Mouse (Mus musculus): Measurements from ENCODE around the gene Abcc4. TPM values are rescaled to one million over a fixed set of nuclear protein-coding genes. Genes with fewer than 3 reads are reported as not detected.
A peak's percentile ranks its signal among the peaks of the same experiment; 100 is the strongest.

The Abcc4 gene
- polyA plus RNA-seq, 1 experiment from 2014 or later = 3.6 TPM

- no peaks in the 10 kb centered on the region; the same call in 1 of the 2 replicates for H3K4me1 ChIP-seq (ENCODE audit: control insufficient read depth, insufficient read depth, low read length)
- no peak overlapping the region for H3K27ac ChIP-seq (replicated peaks; ENCODE audit: low read depth, low read length)
- ATAC-seq (replicated peaks; ENCODE audit: insufficient number of reproducible peaks, low FRiP score, low TSS enrichment, low read depth) (peak; percentile 71; the same call in 1 of the 2 replicates), DNase-seq (ENCODE audit: low spot score) (peak; percentile 73)
- peaks cover 15% of the 10 kb centered on the region for H3K27me3 ChIP-seq (ENCODE audit: control insufficient read depth, insufficient read depth, low read length)
- no peaks in the 10 kb centered on the region for H3K9me3 ChIP-seq (replicated peaks; ENCODE audit: control insufficient read depth, low read length)
- H3K4me2 ChIP-seq (ENCODE audit: low read depth, low read length) = peak overlapping the region; percentile 86
- peak overlapping the region; percentile 47 for H3K4me3 ChIP-seq (ENCODE audit: low read depth, low read length)
- peak overlapping the region; percentile 51 for H3K9ac ChIP-seq (replicated peaks; ENCODE audit: low read length)
- 0% methylated on average over 37 of the region's 37 CpGs for WGBS
- no peaks in the 10 kb centered on the region for H3K36me3 ChIP-seq (replicated peaks; ENCODE audit: control insufficient read depth, insufficient read depth, low read depth, low read length)
Measured at GRCm38 (mm10) chr14:118473831-118474193, 232.2 kb downstream of the Abcc4 start.

GRCm38 (mm10) chr14:118473188-118473830 is 232.7 kb downstream of the Abcc4 start:
- ATAC-seq (replicated peaks; ENCODE audit: insufficient number of reproducible peaks, low FRiP score, low TSS enrichment, low read depth) (0 out of 2 replicates have a peak, but pooled peaks have one; percentile 57), DNase-seq (ENCODE audit: low spot score) (peak; percentile 60)
- H3K27ac ChIP-seq (replicated peaks; ENCODE audit: low read depth, low read length) = no peak overlapping the region

GRCm38 (mm10) chr14:118465331-118465730 is 240.7 kb downstream of the Abcc4 start:
- WGBS = 91% methylated on average over 2 of the region's 2 CpGs
- Histone ChIP-seq H3K27ac (replicated peaks; ENCODE audit: low read depth, low read length) (no peak overlapping the region), H3K9ac (replicated peaks; ENCODE audit: low read length) (no peak overlapping the region), H3K4me3 (ENCODE audit: low read depth, low read length) (no peak overlapping the region), H3K9me3 (replicated peaks; ENCODE audit: control insufficient read depth, low read length) (no peaks in the 10 kb centered on the region), H3K4me2 (ENCODE audit: low read depth, low read length) (no peak overlapping the region), H3K36me3 (replicated peaks; ENCODE audit: control insufficient read depth, insufficient read depth, low read depth, low read length) (no peaks in the 10 kb centered on the region), H3K27me3 (ENCODE audit: control insufficient read depth, insufficient read depth, low read length) (no peaks in the 10 kb centered on the region), H3K4me1 (ENCODE audit: control insufficient read depth, insufficient read depth, low read length) (no peaks in the 10 kb centered on the region)
- DNase-seq (ENCODE audit: low spot score) = no peak
- no peak for ATAC-seq (replicated peaks; ENCODE audit: insufficient number of reproducible peaks, low FRiP score, low TSS enrichment, low read depth)

More at GRCm38 (mm10) chr14:118473188-118473830, 232.7 kb downstream of the Abcc4 start:
- 14% methylated on average over 20 of the region's 20 CpGs for WGBS
- Histone ChIP-seq H3K9ac (replicated peaks; ENCODE audit: low read length) (peak overlapping the region; percentile 51), H3K4me2 (ENCODE audit: low read depth, low read length) (peak overlapping the region; percentile 86), H3K4me1 (ENCODE audit: control insufficient read depth, insufficient read depth, low read length) (no peaks in the 10 kb centered on the region; the same call in 1 of the 2 replicates), H3K4me3 (ENCODE audit: low read depth, low read length) (peak overlapping the region; percentile 47), H3K27me3 (ENCODE audit: control insufficient read depth, insufficient read depth, low read length) (peaks cover 15% of the 10 kb centered on the region), H3K9me3 (replicated peaks; ENCODE audit: control insufficient read depth, low read length) (no peaks in the 10 kb centered on the region), H3K36me3 (replicated peaks; ENCODE audit: control insufficient read depth, insufficient read depth, low read depth, low read length) (no peaks in the 10 kb centered on the region)

- no peaks in the 10 kb centered on the region for H3K4me1 ChIP-seq (ENCODE audit: control insufficient read depth, insufficient read depth, low read length)
- no peak for ATAC-seq (replicated peaks; ENCODE audit: insufficient number of reproducible peaks, low FRiP score, low TSS enrichment, low read depth)
- H3K27ac ChIP-seq (replicated peaks; ENCODE audit: low read depth, low read length) = no peak overlapping the region
- 93% methylated on average over 3 of the region's 3 CpGs for WGBS
- H3K4me3 ChIP-seq (ENCODE audit: low read depth, low read length) = no peak overlapping the region
- DNase-seq (ENCODE audit: low spot score) = no peak
- H3K27me3 ChIP-seq (ENCODE audit: control insufficient read depth, insufficient read depth, low read length) = no peaks in the 10 kb centered on the region
- H3K9ac ChIP-seq (replicated peaks; ENCODE audit: low read length) = no peak overlapping the region
- H3K9me3 ChIP-seq (replicated peaks; ENCODE audit: control insufficient read depth, low read length) = no peaks in the 10 kb centered on the region
- H3K4me2 ChIP-seq (ENCODE audit: low read depth, low read length) = no peak overlapping the region
- no peaks in the 10 kb centered on the region for H3K36me3 ChIP-seq (replicated peaks; ENCODE audit: control insufficient read depth, insufficient read depth, low read depth, low read length)
Measured at GRCm38 (mm10) chr14:118464401-118464800, 241.6 kb downstream of the Abcc4 start.

- WGBS = 72% methylated on average over 4 of the region's 4 CpGs
- no peak overlapping the region for H3K4me2 ChIP-seq (ENCODE audit: low read depth, low read length)
- no peak for ATAC-seq (replicated peaks; ENCODE audit: insufficient number of reproducible peaks, low FRiP score, low TSS enrichment, low read depth)
Measured at GRCm38 (mm10) chr14:118452572-118452971, 253.4 kb downstream of the Abcc4 start.

GRCm38 (mm10) chr14:118440155-118440554 is 265.9 kb downstream of the Abcc4 start:
- H3K9ac ChIP-seq (replicated peaks; ENCODE audit: low read length) = no peak overlapping the region
- no peak overlapping the region for H3K27ac ChIP-seq (replicated peaks; ENCODE audit: low read depth, low read length)
- ATAC-seq (replicated peaks; ENCODE audit: insufficient number of reproducible peaks, low FRiP score, low TSS enrichment, low read depth) (no peak), DNase-seq (ENCODE audit: low spot score) (no peak)
- H3K4me2 ChIP-seq (ENCODE audit: low read depth, low read length) = no peak overlapping the region
- no peak overlapping the region for H3K4me3 ChIP-seq (ENCODE audit: low read depth, low read length)
- 83% methylated on average over 8 of the region's 8 CpGs for WGBS
- H3K27me3 ChIP-seq (ENCODE audit: control insufficient read depth, insufficient read depth, low read length) = peaks cover 17% of the 10 kb centered on the region
- no peaks in the 10 kb centered on the region for H3K9me3 ChIP-seq (replicated peaks; ENCODE audit: control insufficient read depth, low read length)
- H3K4me1 ChIP-seq (ENCODE audit: control insufficient read depth, insufficient read depth, low read length) = no peaks in the 10 kb centered on the region
- H3K36me3 ChIP-seq (replicated peaks; ENCODE audit: control insufficient read depth, insufficient read depth, low read depth, low read length) = no peaks in the 10 kb centered on the region

More at GRCm38 (mm10) chr14:118452572-118452971, 253.4 kb downstream of the Abcc4 start:
- no peaks in the 10 kb centered on the region for H3K27me3 ChIP-seq (ENCODE audit: control insufficient read depth, insufficient read depth, low read length)
- H3K27ac ChIP-seq (replicated peaks; ENCODE audit: low read depth, low read length) = no peak overlapping the region
- no peaks in the 10 kb centered on the region for H3K4me1 ChIP-seq (ENCODE audit: control insufficient read depth, insufficient read depth, low read length)
- no peaks in the 10 kb centered on the region for H3K9me3 ChIP-seq (replicated peaks; ENCODE audit: control insufficient read depth, low read length)
- H3K36me3 ChIP-seq (replicated peaks; ENCODE audit: control insufficient read depth, insufficient read depth, low read depth, low read length) = no peaks in the 10 kb centered on the region
- DNase-seq (ENCODE audit: low spot score) = no peak
- no peak overlapping the region for H3K4me3 ChIP-seq (ENCODE audit: low read depth, low read length)
- H3K9ac ChIP-seq (replicated peaks; ENCODE audit: low read length) = no peak overlapping the region

- H3K36me3 ChIP-seq (replicated peaks; ENCODE audit: control insufficient read depth, insufficient read depth, low read depth, low read length) = no peaks in the 10 kb centered on the region
- H3K27me3 ChIP-seq (ENCODE audit: control insufficient read depth, insufficient read depth, low read length) = peaks cover 17% of the 10 kb centered on the region
- DNase-seq (ENCODE audit: low spot score) = peak; percentile 46
- H3K4me3 ChIP-seq (ENCODE audit: low read depth, low read length) = peak overlapping the region; percentile 40
- under 1% methylated on average over 33 of the region's 36 CpGs for WGBS
- H3K27ac ChIP-seq (replicated peaks; ENCODE audit: low read depth, low read length) = no peak overlapping the region
- H3K9me3 ChIP-seq (replicated peaks; ENCODE audit: control insufficient read depth, low read length) = no peaks in the 10 kb centered on the region
- no peaks in the 10 kb centered on the region for H3K4me1 ChIP-seq (ENCODE audit: control insufficient read depth, insufficient read depth, low read length)
- peak; percentile 82 for ATAC-seq (replicated peaks; ENCODE audit: insufficient number of reproducible peaks, low FRiP score, low TSS enrichment, low read depth)
- peak overlapping the region; percentile 86 for H3K4me2 ChIP-seq (ENCODE audit: low read depth, low read length)
- H3K9ac ChIP-seq (replicated peaks; ENCODE audit: low read length) = peak overlapping the region; percentile 14
Measured at GRCm38 (mm10) chr14:118437156-118437931, 268.7 kb downstream of the Abcc4 start.

- no peak overlapping the region for H3K27ac ChIP-seq (replicated peaks; ENCODE audit: low read depth, low read length)
- peak; percentile 56 for DNase-seq (ENCODE audit: low spot score)
- under 1% methylated on average over 31 of the region's 31 CpGs for WGBS
Measured at GRCm38 (mm10) chr14:118436791-118437155, 269.2 kb downstream of the Abcc4 start.

More at GRCm38 (mm10) chr14:118436791-118437155, 269.2 kb downstream of the Abcc4 start:
- Histone ChIP-seq H3K27me3 (ENCODE audit: control insufficient read depth, insufficient read depth, low read length) (peaks cover 17% of the 10 kb centered on the region), H3K9me3 (replicated peaks; ENCODE audit: control insufficient read depth, low read length) (no peaks in the 10 kb centered on the region), H3K4me3 (ENCODE audit: low read depth, low read length) (peak overlapping the region; percentile 40), H3K9ac (replicated peaks; ENCODE audit: low read length) (peak overlapping the region; percentile 14), H3K4me2 (ENCODE audit: low read depth, low read length) (peak overlapping the region; percentile 86), H3K4me1 (ENCODE audit: control insufficient read depth, insufficient read depth, low read length) (no peaks in the 10 kb centered on the region), H3K36me3 (replicated peaks; ENCODE audit: control insufficient read depth, insufficient read depth, low read depth, low read length) (no peaks in the 10 kb centered on the region)
- ATAC-seq (replicated peaks; ENCODE audit: insufficient number of reproducible peaks, low FRiP score, low TSS enrichment, low read depth) = peak; percentile 73
